Mouse (Mus musculus): Measurements from ENCODE around the gene Cd9. TPM values are rescaled to one million over a fixed set of nuclear protein-coding genes. Genes with fewer than 3 reads are reported as not detected.
"Not testable (repeated sequence)": the region's sequence is repeated elsewhere in the genome, so short reads cannot be mapped to it uniquely, and the experiment has no call there.

Cd9 gene
- polyA plus RNA-seq, 1 experiment from 2014 or later = 118 TPM

DNA sequence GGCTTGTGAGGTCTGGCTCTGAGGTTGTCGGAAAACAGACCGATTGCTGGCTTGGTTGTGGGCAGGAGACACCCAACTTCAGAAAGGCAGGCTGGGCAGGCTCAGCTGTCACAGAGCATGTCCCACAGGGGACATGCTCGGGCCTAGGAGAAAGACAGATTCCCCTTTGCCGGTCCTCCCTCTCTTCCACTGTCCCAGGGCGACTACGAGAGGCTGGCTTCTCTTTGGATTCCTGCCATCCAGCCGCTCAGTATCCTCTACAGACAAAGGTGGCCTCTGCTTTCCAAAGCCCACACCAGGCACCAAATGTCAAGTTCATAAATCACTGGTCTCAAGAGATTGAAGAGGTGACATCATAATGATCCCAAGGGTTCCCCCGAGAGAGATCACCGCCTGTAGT lies 2.6 kb downstream of the Cd9 start:
- Histone ChIP-seq H3K4me3 (ENCODE audit: low read length) (no peak overlapping the region), H3K27ac (ENCODE audit: low read depth, low read length) (no peak overlapping the region), H3K9me3 (ENCODE audit: control insufficient read depth, low read length) (no peaks in the 10 kb centered on the region), H3K4me1 (ENCODE audit: control insufficient read depth, insufficient read depth, low read length) (0 out of 2 replicates have a peak, but pooled peaks cover 6% of the 10 kb centered on the region), H3K4me2 (replicated peaks; ENCODE audit: low read depth, low read length) (no peak overlapping the region), H3K36me3 (ENCODE audit: control insufficient read depth, insufficient read depth, low read length) (0 out of 2 replicates have a peak, but pooled peaks cover 4% of the 10 kb centered on the region), H3K27me3 (ENCODE audit: control insufficient read depth, insufficient read depth, low read length) (peaks cover 9% of the 10 kb centered on the region; the same call in 1 of the 2 replicates), H3K9ac (ENCODE audit: low read depth, low read length) (no peak overlapping the region)
- 70% methylated on average over 9 of the region's 9 CpGs for WGBS
- ATAC-seq (ENCODE audit: low FRiP score, low TSS enrichment) = no peak

DNA sequence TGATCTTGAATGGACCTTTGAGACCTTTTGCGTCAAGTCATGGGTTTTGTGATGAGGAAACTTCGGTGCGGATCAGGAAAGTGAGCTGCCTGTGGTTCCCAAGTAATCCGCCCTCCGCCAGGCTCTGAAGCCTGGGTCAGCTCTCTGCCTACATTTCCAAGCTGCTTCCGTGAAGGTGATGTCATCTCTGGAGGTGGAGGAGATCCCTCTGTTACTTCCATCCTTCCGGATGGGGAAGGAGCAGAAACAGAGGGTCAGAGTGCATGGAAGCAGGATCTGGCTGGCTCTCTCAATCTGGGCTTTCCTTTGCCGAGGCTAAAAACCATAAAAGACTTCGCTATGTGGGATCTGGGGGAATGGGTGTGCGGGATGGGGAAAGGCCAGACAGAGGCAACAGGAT lies 3.2 kb downstream of the Cd9 start:
- Histone ChIP-seq H3K36me3 (ENCODE audit: control insufficient read depth, insufficient read depth, low read length) (0 out of 2 replicates have a peak, but pooled peaks cover 4% of the 10 kb centered on the region), H3K4me3 (ENCODE audit: low read length) (no peak overlapping the region), H3K4me2 (replicated peaks; ENCODE audit: low read depth, low read length) (no peak overlapping the region), H3K9ac (ENCODE audit: low read depth, low read length) (no peak overlapping the region), H3K4me1 (ENCODE audit: control insufficient read depth, insufficient read depth, low read length) (0 out of 2 replicates have a peak, but pooled peaks cover 6% of the 10 kb centered on the region), H3K27me3 (ENCODE audit: control insufficient read depth, insufficient read depth, low read length) (peaks cover 9% of the 10 kb centered on the region; the same call in 1 of the 2 replicates), H3K27ac (ENCODE audit: low read depth, low read length) (no peak overlapping the region), H3K9me3 (ENCODE audit: control insufficient read depth, low read length) (no peaks in the 10 kb centered on the region)
- WGBS = 81% methylated on average over 10 of the region's 10 CpGs
- no peak for ATAC-seq (ENCODE audit: low FRiP score, low TSS enrichment)

DNA sequence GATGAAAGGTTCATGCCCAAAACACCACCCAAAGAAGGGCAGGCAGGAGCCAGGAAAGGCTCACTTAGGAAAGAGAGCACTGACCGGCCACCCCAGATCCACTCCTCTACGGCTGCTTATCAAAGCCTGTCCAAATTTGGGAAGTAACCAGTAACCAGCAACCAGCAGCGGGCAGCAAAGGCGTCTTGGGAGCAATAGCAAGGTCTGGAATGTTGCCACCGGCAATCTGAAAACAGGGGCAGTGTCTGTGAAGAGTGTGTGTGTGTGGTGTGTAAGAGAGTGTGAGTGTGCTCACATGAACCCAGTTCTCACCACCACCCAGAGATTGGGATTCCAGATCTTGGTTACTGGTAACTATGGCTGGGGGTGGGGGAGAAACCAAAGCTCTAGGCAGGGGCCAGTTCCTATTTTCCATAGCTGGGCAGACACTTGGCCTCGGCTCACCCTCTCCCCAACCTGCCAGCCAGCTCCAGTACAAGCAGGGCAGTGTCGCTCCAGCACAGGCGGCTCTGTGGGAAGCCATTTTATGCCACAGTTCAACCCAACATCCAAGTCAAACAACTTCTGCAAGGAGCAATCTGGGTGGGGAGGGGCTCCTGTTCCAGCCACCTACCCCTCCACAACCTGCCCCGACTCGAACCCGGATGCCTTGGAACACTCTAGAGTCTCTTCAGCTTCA lies 4.6 kb downstream of the Cd9 start:
- 73% methylated on average over 11 of the region's 11 CpGs for WGBS
- no peak overlapping the region for H3K27ac ChIP-seq (ENCODE audit: low read depth, low read length)
- 0 out of 2 replicates have a peak, but pooled peaks cover 6% of the 10 kb centered on the region for H3K4me1 ChIP-seq (ENCODE audit: control insufficient read depth, insufficient read depth, low read length)
- no peak for ATAC-seq (ENCODE audit: low FRiP score, low TSS enrichment)
- H3K9ac ChIP-seq (ENCODE audit: low read depth, low read length) = no peak overlapping the region
- H3K4me3 ChIP-seq (ENCODE audit: low read length) = no peak overlapping the region
- H3K36me3 ChIP-seq (ENCODE audit: control insufficient read depth, insufficient read depth, low read length) = 0 out of 2 replicates have a peak, but pooled peaks cover 4% of the 10 kb centered on the region
- no peaks in the 10 kb centered on the region for H3K9me3 ChIP-seq (ENCODE audit: control insufficient read depth, low read length)
- no peak overlapping the region for H3K4me2 ChIP-seq (replicated peaks; ENCODE audit: low read depth, low read length)
- peaks cover 9% of the 10 kb centered on the region; the same call in 1 of the 2 replicates for H3K27me3 ChIP-seq (ENCODE audit: control insufficient read depth, insufficient read depth, low read length)

DNA sequence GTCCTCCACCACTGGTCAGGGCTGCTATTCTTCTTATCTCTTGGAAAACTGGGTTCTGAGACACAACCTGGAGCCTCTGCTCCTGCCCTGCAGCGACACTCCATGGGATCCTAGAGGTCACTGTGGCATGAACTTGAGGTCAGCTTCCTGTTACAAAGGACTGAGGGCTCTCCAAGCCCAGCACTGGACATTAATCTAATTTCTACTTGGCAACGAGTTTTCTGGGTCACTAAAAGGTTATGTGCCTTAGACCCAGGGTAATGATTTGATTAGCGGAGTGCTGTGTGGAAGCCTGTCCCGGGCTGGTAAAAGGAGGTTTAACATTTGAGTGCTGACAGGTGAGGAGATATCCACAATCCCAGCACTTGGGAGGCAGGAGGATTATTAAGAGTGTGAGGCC lies 9.0 kb downstream of the Cd9 start:
- Histone ChIP-seq H3K4me3 (ENCODE audit: low read length) (no peak overlapping the region), H3K9me3 (ENCODE audit: control insufficient read depth, low read length) (no peaks in the 10 kb centered on the region), H3K27ac (ENCODE audit: low read depth, low read length) (no peak overlapping the region), H3K4me1 (ENCODE audit: control insufficient read depth, insufficient read depth, low read length) (peaks cover 28% of the 10 kb centered on the region), H3K4me2 (replicated peaks; ENCODE audit: low read depth, low read length) (no peak overlapping the region), H3K36me3 (ENCODE audit: control insufficient read depth, insufficient read depth, low read length) (0 out of 2 replicates have a peak, but pooled peaks cover 4% of the 10 kb centered on the region), H3K9ac (ENCODE audit: low read depth, low read length) (no peak overlapping the region), H3K27me3 (ENCODE audit: control insufficient read depth, insufficient read depth, low read length) (no peaks in the 10 kb centered on the region)
- ATAC-seq (ENCODE audit: low FRiP score, low TSS enrichment) = no peak
- 18% methylated on average over 4 of the region's 4 CpGs for WGBS

DNA sequence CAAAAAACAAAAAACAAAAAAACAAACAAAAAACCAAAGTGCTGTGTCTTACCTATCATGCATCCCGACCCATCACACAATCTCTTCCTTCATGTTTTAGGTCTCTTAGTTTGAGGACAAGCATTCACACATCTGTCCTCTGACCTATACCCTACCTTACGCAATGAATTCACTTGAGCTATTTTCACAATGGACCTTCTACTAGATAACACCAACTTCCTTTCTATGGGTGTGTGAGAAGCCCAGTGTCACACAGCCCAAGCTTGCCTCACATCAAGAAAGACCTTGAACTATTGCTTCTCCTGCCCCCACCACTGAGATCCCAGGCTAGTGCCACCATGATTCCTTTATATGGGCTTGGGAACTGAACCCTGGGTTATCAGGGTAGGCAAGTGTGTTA lies 9.9 kb downstream of the Cd9 start:
- no peak overlapping the region for H3K9ac ChIP-seq (ENCODE audit: low read depth, low read length)
- no peak overlapping the region for H3K27ac ChIP-seq (ENCODE audit: low read depth, low read length)
- no peak for ATAC-seq (ENCODE audit: low FRiP score, low TSS enrichment)
- H3K4me3 ChIP-seq (ENCODE audit: low read length) = no peak overlapping the region
- 94% methylated on average over 2 of the region's 2 CpGs for WGBS
- H3K4me2 ChIP-seq (replicated peaks; ENCODE audit: low read depth, low read length) = no peak overlapping the region
- H3K9me3 ChIP-seq (ENCODE audit: control insufficient read depth, low read length) = no peaks in the 10 kb centered on the region
- H3K4me1 ChIP-seq (ENCODE audit: control insufficient read depth, insufficient read depth, low read length) = peaks cover 35% of the 10 kb centered on the region
- H3K36me3 ChIP-seq (ENCODE audit: control insufficient read depth, insufficient read depth, low read length) = no peaks in the 10 kb centered on the region
- H3K27me3 ChIP-seq (ENCODE audit: control insufficient read depth, insufficient read depth, low read length) = no peaks in the 10 kb centered on the region

DNA sequence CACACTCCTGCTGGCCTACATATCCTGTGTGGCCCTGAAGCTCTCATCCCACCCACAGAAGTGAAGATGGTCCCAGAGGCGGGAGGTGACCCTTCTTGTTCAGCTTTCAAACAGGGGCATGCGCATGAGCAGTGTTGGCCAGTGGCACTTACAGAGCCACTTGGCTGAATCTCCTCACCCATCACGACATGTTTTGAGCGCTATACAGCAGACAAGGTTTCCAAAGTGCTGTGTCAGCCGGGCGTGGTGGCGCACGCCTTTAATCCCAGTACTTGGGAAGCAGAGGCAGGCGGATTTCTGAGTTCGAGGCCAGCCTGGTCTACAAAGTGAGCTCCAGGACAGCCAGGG lies 10.3 kb downstream of the Cd9 start:
- H3K4me1 ChIP-seq (ENCODE audit: control insufficient read depth, insufficient read depth, low read length) = peaks cover 33% of the 10 kb centered on the region
- not testable (repeated sequence) for H3K9ac ChIP-seq (ENCODE audit: low read depth, low read length); H3K27me3 ChIP-seq (ENCODE audit: control insufficient read depth, insufficient read depth, low read length); H3K36me3 ChIP-seq (ENCODE audit: control insufficient read depth, insufficient read depth, low read length); H3K9me3 ChIP-seq (ENCODE audit: control insufficient read depth, low read length); H3K4me2 ChIP-seq (replicated peaks; ENCODE audit: low read depth, low read length); ATAC-seq (ENCODE audit: low FRiP score, low TSS enrichment); H3K4me3 ChIP-seq (ENCODE audit: low read length); H3K27ac ChIP-seq (ENCODE audit: low read depth, low read length)
- WGBS = 94% methylated on average over 10 of the region's 10 CpGs

DNA sequence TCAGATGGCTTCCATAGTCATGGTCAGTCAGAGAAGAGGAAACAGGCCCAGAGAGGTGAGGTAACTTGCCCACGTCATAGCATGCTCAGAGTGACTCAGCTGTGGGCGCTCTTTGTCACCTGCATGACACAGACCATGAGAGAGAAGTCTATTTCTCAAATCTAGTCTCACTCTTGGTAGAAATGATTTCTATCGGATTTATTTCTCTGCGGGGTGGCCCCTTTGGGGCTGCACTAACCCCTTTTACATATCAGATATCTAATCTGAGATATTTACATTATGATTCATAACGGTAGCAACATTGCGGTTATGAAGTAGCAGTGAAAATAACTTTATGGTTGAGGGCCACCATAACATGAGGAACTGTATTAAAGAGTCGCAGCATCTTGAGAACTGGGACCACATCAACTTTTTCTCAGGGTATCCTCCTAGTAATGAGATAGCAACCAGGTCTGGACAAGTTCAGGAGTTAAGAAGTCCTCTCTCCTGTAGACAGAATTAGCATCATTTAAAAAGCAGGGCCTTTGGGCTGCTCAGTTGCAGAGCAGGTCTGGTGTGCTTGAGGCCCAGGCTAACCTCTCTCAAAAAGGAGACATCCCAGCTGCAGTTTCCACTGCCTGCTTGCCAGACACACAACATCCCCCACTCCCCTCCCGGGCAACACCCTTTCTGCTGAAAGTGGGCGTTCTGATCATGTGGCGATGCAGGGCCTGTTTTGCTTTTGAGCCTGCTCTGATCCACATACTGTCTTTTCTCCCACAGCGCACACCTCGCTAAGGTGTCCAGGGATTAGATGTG lies 10.9 kb downstream of the Cd9 start:
- Histone ChIP-seq H3K9me3 (ENCODE audit: control insufficient read depth, low read length) (no peaks in the 10 kb centered on the region), H3K4me2 (replicated peaks; ENCODE audit: low read depth, low read length) (no peak overlapping the region), H3K4me3 (ENCODE audit: low read length) (no peak overlapping the region), H3K27ac (ENCODE audit: low read depth, low read length) (no peak overlapping the region), H3K9ac (ENCODE audit: low read depth, low read length) (no peak overlapping the region), H3K36me3 (ENCODE audit: control insufficient read depth, insufficient read depth, low read length) (no peaks in the 10 kb centered on the region), H3K4me1 (ENCODE audit: control insufficient read depth, insufficient read depth, low read length) (peaks cover 31% of the 10 kb centered on the region), H3K27me3 (ENCODE audit: control insufficient read depth, insufficient read depth, low read length) (no peaks in the 10 kb centered on the region)
- WGBS = 81% methylated on average over 12 of the region's 12 CpGs
- ATAC-seq (ENCODE audit: low FRiP score, low TSS enrichment) = no peak

DNA sequence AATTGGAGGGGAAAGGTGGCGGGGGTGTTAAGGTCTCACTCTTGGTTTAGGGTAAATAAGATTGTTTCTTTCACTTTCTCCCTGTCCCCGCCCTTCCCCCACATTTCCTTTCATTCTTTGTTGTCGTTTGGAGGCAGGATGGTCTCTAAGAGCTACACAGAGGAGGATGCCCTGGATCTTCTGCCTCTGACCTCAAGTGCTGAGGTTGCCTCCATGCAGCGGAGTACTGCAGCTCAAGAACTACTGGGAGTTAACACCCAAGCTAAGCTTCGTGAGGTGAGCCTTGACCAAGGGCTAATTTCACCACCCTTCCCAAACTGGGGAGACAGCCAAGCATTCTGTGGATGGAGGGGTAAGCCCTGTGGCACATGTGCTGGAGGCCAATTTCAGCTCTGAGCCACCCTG lies 12.2 kb downstream of the Cd9 start:
- no peak overlapping the region for H3K9ac ChIP-seq (ENCODE audit: low read depth, low read length)
- H3K4me1 ChIP-seq (ENCODE audit: control insufficient read depth, insufficient read depth, low read length) = peaks cover 41% of the 10 kb centered on the region
- H3K27me3 ChIP-seq (ENCODE audit: control insufficient read depth, insufficient read depth, low read length) = no peaks in the 10 kb centered on the region
- H3K4me2 ChIP-seq (replicated peaks; ENCODE audit: low read depth, low read length) = no peak overlapping the region
- peak overlapping the region; percentile 76; the same call in 1 of the 2 replicates for H3K27ac ChIP-seq (ENCODE audit: low read depth, low read length)
- WGBS = 54% methylated on average over 5 of the region's 5 CpGs
- no peaks in the 10 kb centered on the region for H3K36me3 ChIP-seq (ENCODE audit: control insufficient read depth, insufficient read depth, low read length)
- no peak overlapping the region for H3K4me3 ChIP-seq (ENCODE audit: low read length)
- H3K9me3 ChIP-seq (ENCODE audit: control insufficient read depth, low read length) = no peaks in the 10 kb centered on the region
- no peak for ATAC-seq (ENCODE audit: low FRiP score, low TSS enrichment)
